Mouse (Mus musculus) bone marrow macrophage, adult 2 months (primary cell): Measurements from ENCODE around the gene Scgb3a1.

ENCODE experiments used
- CTCF ChIP-seq: IDR thresholded peaks from 2 replicates; pipeline ENCODE4 v1.5.1; 2012; ENCODE audit warnings: low read depth, mild to moderate bottlenecking, low read length, moderate library complexity
- POLR2A ChIP-seq: IDR thresholded peaks from 2 replicates; pipeline ENCODE4 v1.6.1; 2012; ENCODE audit warnings: mild to moderate bottlenecking, low read depth, low read length, borderline replicate concordance

- TF ChIP-seq CTCF: no peak
- TF ChIP-seq POLR2A: no peak
These were observed 44.4 kb downstream of the Scgb3a1 start for GRCm38 (mm10) chr11:49707834-49708233.
